Mouse (Mus musculus): Measurements from ENCODE around the gene Mybpc2.

DNA sequence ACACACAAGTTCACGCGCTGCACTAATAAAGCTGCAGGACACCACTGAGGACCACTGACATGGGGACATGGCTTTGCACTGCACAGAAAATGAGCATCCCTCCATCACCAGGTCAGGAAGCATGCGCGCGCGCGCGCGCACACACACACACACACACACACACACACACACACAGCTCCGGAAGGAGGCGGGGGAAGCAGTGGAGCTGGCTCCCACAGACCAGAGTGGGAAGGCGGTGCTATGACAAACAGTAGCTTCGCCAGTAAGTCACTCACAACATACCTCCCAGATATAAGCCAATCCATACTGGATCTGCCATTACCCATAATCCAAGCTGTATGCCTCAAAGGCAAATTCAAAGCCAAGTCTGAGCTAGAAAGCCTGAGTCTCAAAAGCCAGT, 22.6 kb upstream of the Mybpc2 start:
- TF ChIP-seq CHD2 (IDR thresholded peaks at IDR 0.05; ENCODE audit: low read depth, low read length) (no peak), MAFK (IDR thresholded peaks at IDR 0.05; ENCODE audit: insufficient read depth, low read depth, low read length) (no peak), ZC3H11A (IDR thresholded peaks at IDR 0.05; ENCODE audit: borderline replicate concordance, low read depth, low read length) (no peak), HCFC1 (IDR thresholded peaks at IDR 0.05; ENCODE audit: borderline replicate concordance, insufficient read depth, low read length) (no peak), ZNF384 (IDR thresholded peaks at IDR 0.05; ENCODE audit: low read depth, low read length) (no peak)

All from ES-E14 (cell line).